Mouse (Mus musculus): Measurements from ENCODE around the gene Ctrc. TPM values are rescaled to one million over a fixed set of nuclear protein-coding genes. Genes with fewer than 3 reads are reported as not detected.

Ctrc gene
- polyA plus RNA-seq, 1 experiment from 2014 or later: not detected

GRCm38 (mm10) chr4:141791951-141792350 is 54.2 kb downstream of the Ctrc start:
- Histone ChIP-seq H3K36me3 (ENCODE audit: control insufficient read depth, insufficient read depth, low read length) (no peaks in the 10 kb centered on the region), H3K4me2 (replicated peaks; ENCODE audit: low read depth, low read length) (no peak overlapping the region), H3K9me3 (ENCODE audit: control insufficient read depth, low read length) (no peaks in the 10 kb centered on the region), H3K4me3 (ENCODE audit: low read depth, low read length) (no peak overlapping the region), H3K27ac (ENCODE audit: low read depth, low read length) (no peak overlapping the region), H3K27me3 (ENCODE audit: control insufficient read depth, insufficient read depth, low read length) (no peaks in the 10 kb centered on the region), H3K4me1 (replicated peaks; ENCODE audit: control insufficient read depth, insufficient read depth, low read length) (peaks cover 4% of the 10 kb centered on the region; the same call in 1 of the 2 replicates), H3K9ac (ENCODE audit: low read depth, low read length) (no peak overlapping the region)
- WGBS: 93% methylated on average over 8 of the region's 8 CpGs
- no peak for ATAC-seq (ENCODE audit: low FRiP score)
- DNase-seq (ENCODE audit: low spot score): no peak

- H3K9ac ChIP-seq (ENCODE audit: low read depth, low read length): no peak overlapping the region
- H3K4me3 ChIP-seq (ENCODE audit: low read depth, low read length): no peak overlapping the region
- DNase-seq (ENCODE audit: low spot score) (no peak), ATAC-seq (ENCODE audit: low FRiP score) (no peak)
- H3K27me3 ChIP-seq (ENCODE audit: control insufficient read depth, insufficient read depth, low read length): no peaks in the 10 kb centered on the region
- WGBS: 90% methylated on average over 7 of the region's 7 CpGs
- H3K27ac ChIP-seq (ENCODE audit: low read depth, low read length): no peak overlapping the region
- H3K9me3 ChIP-seq (ENCODE audit: control insufficient read depth, low read length): no peaks in the 10 kb centered on the region
- no peaks in the 10 kb centered on the region for H3K36me3 ChIP-seq (ENCODE audit: control insufficient read depth, insufficient read depth, low read length)
- H3K4me2 ChIP-seq (replicated peaks; ENCODE audit: low read depth, low read length): no peak overlapping the region
- peaks cover 4% of the 10 kb centered on the region; the same call in 1 of the 2 replicates for H3K4me1 ChIP-seq (replicated peaks; ENCODE audit: control insufficient read depth, insufficient read depth, low read length)
Measured at GRCm38 (mm10) chr4:141791486-141791885, 54.7 kb downstream of the Ctrc start.

DNA sequence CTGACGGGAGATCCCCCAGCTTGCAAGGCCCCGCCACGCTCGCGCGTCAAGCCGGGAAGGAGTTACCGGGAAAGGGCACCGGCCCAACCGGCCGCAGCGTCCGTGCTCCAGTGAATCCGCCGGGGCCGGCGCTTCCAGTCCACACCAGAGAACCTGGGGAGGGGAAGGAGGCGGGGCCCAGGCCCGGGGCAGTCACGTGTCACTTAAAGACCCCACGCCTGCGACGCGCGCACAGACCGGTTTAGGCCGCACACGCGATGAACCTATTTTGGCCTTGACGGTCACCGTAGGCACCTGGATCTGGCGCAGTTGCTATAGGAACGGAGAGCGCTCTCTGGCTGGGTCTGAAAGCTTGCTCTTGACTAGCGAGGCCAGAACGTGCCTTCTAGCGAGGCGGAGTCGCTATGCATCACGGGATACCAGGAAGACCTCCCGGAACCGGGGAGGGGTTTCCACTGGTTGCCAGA is 55.6 kb downstream of the Ctrc start, which contains the start of gene Dnajc16:
TSS of gene Dnajc16 (minus strand) at position 408 of the 467 bp plus-strand sequence.
- Histone ChIP-seq H3K27ac (ENCODE audit: low read depth, low read length) (peak within 1 kb of the TSS; percentile 79), H3K4me3 (ENCODE audit: low read depth, low read length) (peak within 1 kb of the TSS; percentile 86), H3K36me3 (ENCODE audit: control insufficient read depth, insufficient read depth, low read length) (no peaks in the 10 kb centered on the region), H3K9me3 (ENCODE audit: control insufficient read depth, low read length) (no peaks in the 10 kb centered on the region), H3K4me2 (replicated peaks; ENCODE audit: low read depth, low read length) (peak within 1 kb of the TSS; percentile 76), H3K27me3 (ENCODE audit: control insufficient read depth, insufficient read depth, low read length) (no peaks in the 10 kb centered on the region), H3K9ac (ENCODE audit: low read depth, low read length) (peak within 1 kb of the TSS; percentile 85), H3K4me1 (replicated peaks; ENCODE audit: control insufficient read depth, insufficient read depth, low read length) (peaks cover 4% of the 10 kb centered on the region; the same call in 1 of the 2 replicates)
- WGBS: under 1% methylated on average over 42 of the region's 42 CpGs
- peak; percentile 88 for ATAC-seq (ENCODE audit: low FRiP score)
- DNase-seq (ENCODE audit: low spot score): peak; percentile 98

DNA sequence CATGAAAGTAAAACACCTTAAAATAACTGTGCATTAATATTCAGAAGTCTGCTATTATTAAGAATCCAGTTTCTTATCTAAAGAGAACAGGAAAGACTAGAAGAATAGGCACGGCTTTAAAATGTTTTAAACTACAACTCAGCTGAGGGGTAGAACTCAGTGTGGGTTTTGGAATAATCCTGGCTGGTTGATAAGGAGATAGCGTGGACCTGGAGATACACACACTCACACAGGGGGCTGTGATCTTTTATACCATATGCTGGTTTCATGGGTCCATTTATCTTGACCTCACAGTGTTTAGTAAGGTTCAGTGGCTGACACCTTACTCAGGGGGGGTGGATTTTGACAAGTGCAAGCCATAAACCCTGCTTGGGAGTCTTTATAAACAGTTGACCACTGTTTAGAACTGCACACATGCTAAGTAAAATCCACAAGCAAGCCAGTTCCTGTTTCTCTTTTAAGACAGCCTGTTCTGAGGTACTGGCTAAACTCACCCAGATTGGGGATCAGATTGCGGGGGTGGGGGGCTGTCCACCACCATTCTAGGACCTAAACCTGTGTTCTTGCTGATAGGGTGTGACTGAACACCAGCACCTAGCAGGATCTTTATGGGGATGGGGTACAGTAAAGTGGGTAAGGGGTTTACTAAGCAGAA is 56.5 kb downstream of the Ctrc start:
- no peaks in the 10 kb centered on the region for H3K36me3 ChIP-seq (ENCODE audit: control insufficient read depth, insufficient read depth, low read length)
- H3K4me1 ChIP-seq (replicated peaks; ENCODE audit: control insufficient read depth, insufficient read depth, low read length): peaks cover 4% of the 10 kb centered on the region; the same call in 1 of the 2 replicates
- H3K9me3 ChIP-seq (ENCODE audit: control insufficient read depth, low read length): no peaks in the 10 kb centered on the region
- H3K4me2 ChIP-seq (replicated peaks; ENCODE audit: low read depth, low read length): peak overlapping the region; percentile 76
- 59% methylated on average over 3 of the region's 3 CpGs for WGBS
- peak overlapping the region; percentile 85 for H3K9ac ChIP-seq (ENCODE audit: low read depth, low read length)
- H3K4me3 ChIP-seq (ENCODE audit: low read depth, low read length): peak overlapping the region; percentile 86
- H3K27me3 ChIP-seq (ENCODE audit: control insufficient read depth, insufficient read depth, low read length): no peaks in the 10 kb centered on the region
- DNase-seq (ENCODE audit: low spot score) (no peak), ATAC-seq (ENCODE audit: low FRiP score) (no peak)
- no peak overlapping the region for H3K27ac ChIP-seq (ENCODE audit: low read depth, low read length)

GRCm38 (mm10) chr4:141787462-141787861 is 58.7 kb downstream of the Ctrc start:
- Histone ChIP-seq H3K4me3 (ENCODE audit: low read depth, low read length) (no peak overlapping the region), H3K4me2 (replicated peaks; ENCODE audit: low read depth, low read length) (no peak overlapping the region), H3K36me3 (ENCODE audit: control insufficient read depth, insufficient read depth, low read length) (no peaks in the 10 kb centered on the region), H3K9me3 (ENCODE audit: control insufficient read depth, low read length) (no peaks in the 10 kb centered on the region), H3K27ac (ENCODE audit: low read depth, low read length) (no peak overlapping the region), H3K9ac (ENCODE audit: low read depth, low read length) (no peak overlapping the region), H3K27me3 (ENCODE audit: control insufficient read depth, insufficient read depth, low read length) (no peaks in the 10 kb centered on the region), H3K4me1 (replicated peaks; ENCODE audit: control insufficient read depth, insufficient read depth, low read length) (peaks cover 4% of the 10 kb centered on the region; the same call in 1 of the 2 replicates)
- ATAC-seq (ENCODE audit: low FRiP score): no peak
- 90% methylated on average over 7 of the region's 7 CpGs for WGBS
- no peak for DNase-seq (ENCODE audit: low spot score)

DNA sequence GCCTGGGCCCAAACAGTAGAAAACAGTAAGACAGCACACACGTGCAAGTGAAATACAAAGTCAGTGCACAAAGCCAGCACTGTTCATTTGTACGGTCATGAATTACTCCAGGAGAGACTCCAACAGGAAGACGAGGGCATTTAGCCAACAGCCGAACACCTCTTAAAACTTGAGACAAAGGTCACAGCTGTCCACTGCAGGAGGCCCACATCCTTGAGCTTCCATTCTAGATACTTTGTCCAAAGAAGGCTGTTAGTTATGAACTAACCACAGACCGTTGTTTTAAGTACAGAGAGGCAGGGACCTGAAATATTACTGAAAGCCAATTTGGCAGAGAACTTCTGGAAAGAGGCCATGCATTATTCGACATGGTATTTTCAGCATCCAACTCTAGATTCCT is 59.1 kb downstream of the Ctrc start:
- DNase-seq (ENCODE audit: low spot score) (no peak), ATAC-seq (ENCODE audit: low FRiP score) (no peak)
- 84% methylated on average over 6 of the region's 6 CpGs for WGBS
- peaks cover 4% of the 10 kb centered on the region; the same call in 1 of the 2 replicates for H3K4me1 ChIP-seq (replicated peaks; ENCODE audit: control insufficient read depth, insufficient read depth, low read length)
- no peaks in the 10 kb centered on the region for H3K27me3 ChIP-seq (ENCODE audit: control insufficient read depth, insufficient read depth, low read length)
- H3K4me3 ChIP-seq (ENCODE audit: low read depth, low read length): no peak overlapping the region
- no peaks in the 10 kb centered on the region for H3K36me3 ChIP-seq (ENCODE audit: control insufficient read depth, insufficient read depth, low read length)
- no peak overlapping the region for H3K9ac ChIP-seq (ENCODE audit: low read depth, low read length)
- H3K27ac ChIP-seq (ENCODE audit: low read depth, low read length): no peak overlapping the region
- no peaks in the 10 kb centered on the region for H3K9me3 ChIP-seq (ENCODE audit: control insufficient read depth, low read length)
- H3K4me2 ChIP-seq (replicated peaks; ENCODE audit: low read depth, low read length): no peak overlapping the region

GRCm38 (mm10) chr4:141786141-141786540 is 60.0 kb downstream of the Ctrc start:
- no peaks in the 10 kb centered on the region for H3K27me3 ChIP-seq (ENCODE audit: control insufficient read depth, insufficient read depth, low read length)
- H3K9me3 ChIP-seq (ENCODE audit: control insufficient read depth, low read length): no peaks in the 10 kb centered on the region
- peaks cover 4% of the 10 kb centered on the region; the same call in 1 of the 2 replicates for H3K4me1 ChIP-seq (replicated peaks; ENCODE audit: control insufficient read depth, insufficient read depth, low read length)
- no peak overlapping the region for H3K4me2 ChIP-seq (replicated peaks; ENCODE audit: low read depth, low read length)
- H3K4me3 ChIP-seq (ENCODE audit: low read depth, low read length): no peak overlapping the region
- no peak overlapping the region for H3K9ac ChIP-seq (ENCODE audit: low read depth, low read length)
- DNase-seq (ENCODE audit: low spot score) (no peak), ATAC-seq (ENCODE audit: low FRiP score) (no peak)
- no peaks in the 10 kb centered on the region for H3K36me3 ChIP-seq (ENCODE audit: control insufficient read depth, insufficient read depth, low read length)
- H3K27ac ChIP-seq (ENCODE audit: low read depth, low read length): no peak overlapping the region
- WGBS: 94% methylated on average over 13 of the region's 13 CpGs

- DNase-seq (ENCODE audit: low spot score) (no peak), ATAC-seq (ENCODE audit: low FRiP score) (no peak)
- H3K9me3 ChIP-seq (ENCODE audit: control insufficient read depth, low read length): no peaks in the 10 kb centered on the region
- no peak overlapping the region for H3K9ac ChIP-seq (ENCODE audit: low read depth, low read length)
- no peaks in the 10 kb centered on the region for H3K27me3 ChIP-seq (ENCODE audit: control insufficient read depth, insufficient read depth, low read length)
- H3K27ac ChIP-seq (ENCODE audit: low read depth, low read length): no peak overlapping the region
- 81% methylated on average over 5 of the region's 5 CpGs for WGBS
- peaks cover 3% of the 10 kb centered on the region; the same call in 1 of the 2 replicates for H3K4me1 ChIP-seq (replicated peaks; ENCODE audit: control insufficient read depth, insufficient read depth, low read length)
- H3K4me2 ChIP-seq (replicated peaks; ENCODE audit: low read depth, low read length): no peak overlapping the region
- no peaks in the 10 kb centered on the region for H3K36me3 ChIP-seq (ENCODE audit: control insufficient read depth, insufficient read depth, low read length)
- H3K4me3 ChIP-seq (ENCODE audit: low read depth, low read length): no peak overlapping the region
Measured at GRCm38 (mm10) chr4:141784835-141785234, 61.3 kb downstream of the Ctrc start.

Data from hindbrain, embryonic 11.5 days (tissue).